ENCODE assay signal across 15 mouse cellular contexts in the genomic region with DNA sequence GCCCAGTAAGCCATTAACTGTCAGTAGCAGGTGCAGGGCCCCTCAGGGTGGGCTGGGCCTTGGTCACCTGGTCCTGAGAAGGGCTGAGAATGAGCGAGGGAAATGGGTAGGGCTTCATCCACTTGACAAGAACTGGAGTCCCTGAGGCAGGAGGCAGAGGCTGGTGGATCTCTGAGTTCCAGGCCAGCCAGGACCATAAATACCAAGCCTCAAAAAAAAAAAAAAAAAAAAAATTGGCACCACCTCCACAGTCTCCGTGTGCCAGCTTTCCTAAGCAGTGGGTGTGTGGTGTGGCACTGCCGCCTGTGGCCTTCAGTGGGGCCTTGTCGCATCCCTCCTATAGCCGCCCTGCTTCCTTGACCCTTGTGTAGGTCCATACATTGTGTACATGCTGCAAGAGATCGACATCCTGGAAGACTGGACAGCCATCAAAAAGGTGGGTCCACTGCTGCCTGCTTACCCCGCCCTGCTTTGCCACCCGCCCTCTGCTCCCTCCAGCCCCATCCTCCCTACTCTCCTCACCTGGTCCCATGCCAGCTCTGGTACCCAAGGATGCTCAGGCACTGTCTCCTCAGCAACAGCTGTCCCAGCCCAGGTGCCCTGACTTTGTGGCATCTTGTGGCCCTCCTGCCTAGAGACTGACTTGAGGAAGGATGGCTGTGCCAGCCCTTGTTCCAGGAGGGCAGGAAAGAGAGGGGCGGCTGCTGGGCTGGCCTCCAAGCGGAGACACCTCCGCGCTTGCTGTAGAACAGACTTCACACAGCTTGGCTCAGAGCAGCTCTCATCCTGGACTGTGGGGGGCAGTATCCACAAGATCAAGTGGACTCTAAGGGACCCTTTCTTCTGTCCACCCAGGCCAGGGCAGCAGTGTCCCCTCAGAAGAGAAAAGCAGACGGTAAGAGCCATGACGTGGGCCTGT. TPM values are rescaled to one million over a fixed set of nuclear protein-coding genes. Genes with fewer than 3 reads are reported as not detected.
DNase-seq lines count a peak whose midpoint lies in the region; ATAC-seq and TF ChIP-seq lines count a peak whose summit lies in the region.
"Had no signal": no experiment of that assay in that cellular context is flagged by ENCODE, and none has a peak within 500 bp of the region (broad histone marks: within the 10 kb centered on the region; RNA-seq: fewer than 3 reads in every experiment).

No protein-coding gene starts in this region.

- no peak overlapping the region for H3K27ac ChIP-seq in ES-Bruce4 (ENCODE audit: insufficient read depth, low read length)
- no peak overlapping the region for H3K27ac ChIP-seq in bone marrow, adult 2 months (ENCODE audit: control insufficient read depth, insufficient read depth, low read depth, low read length, poor library complexity)
- no peak overlapping the region for H3K27ac ChIP-seq in hindbrain, embryonic 12.5 days
- H3K27ac ChIP-seq: limb, embryonic 10.5 days; liver, embryonic 14.5 days; midbrain, embryonic 13.5 days had no signal

- H3K36me3 ChIP-seq in ES-Bruce4 (ENCODE audit: control insufficient read depth, insufficient read depth, low read length, poor library complexity, severe bottlenecking) = no peaks in the 10 kb centered on the region
- H3K36me3 ChIP-seq in hindbrain, embryonic 12.5 days = peaks cover 49% of the 10 kb centered on the region

- intact Hi-C loops in left cerebral cortex, postnatal 14 days (cut with DNase I) = no loop called here

- ATAC-seq in hindbrain, embryonic 12.5 days (ENCODE audit: low FRiP score) = no peak
- ATAC-seq: forebrain, embryonic 15.5 days; midbrain, embryonic 13.5 days had no signal

- DNase-seq in layer of hippocampus, adult 11-12 months (ENCODE audit: low spot score) = peak; percentile 67
- DNase-seq in layer of hippocampus, adult 9-10 months (ENCODE audit: low spot score) = no peak
- peak; percentile 68 to 81 for DNase-seq in left cerebral cortex, postnatal 14 days (ENCODE audit: low spot score in 2 of 2)
- no peak for DNase-seq in urinary bladder, postnatal 10 days (ENCODE audit: low spot score)
- DNase-seq: gastrocnemius, postnatal 14 days; heart, postnatal 4 days; lung, postnatal 14 days had no signal

- H3K27me3 ChIP-seq in ES-Bruce4 (ENCODE audit: control insufficient read depth, insufficient read depth, low read length, poor library complexity, severe bottlenecking) = no peaks in the 10 kb centered on the region
- peaks cover 45% of the 10 kb centered on the region for H3K27me3 ChIP-seq in hindbrain, embryonic 12.5 days

- TF ChIP-seq CTCF in ES-Bruce4 (IDR thresholded peaks at IDR 0.05; ENCODE audit: low read depth, low read length) = peak; percentile 46
- peak; percentile 4; the same call in 1 of the 2 replicates for TF ChIP-seq CTCF in bone marrow, adult 2 months (IDR thresholded peaks at IDR 0.05; ENCODE audit: control insufficient read depth, insufficient read depth, low read length)

- H3K4me2 ChIP-seq in hindbrain, embryonic 12.5 days (replicated peaks) = no peak overlapping the region
- H3K4me2 ChIP-seq: forebrain, embryonic 15.5 days; heart, embryonic 12.5 days; midbrain, embryonic 13.5 days had no signal

- H3K4me1 ChIP-seq in ES-Bruce4 (ENCODE audit: control insufficient read depth, insufficient read depth, low read length) = peaks cover 5% of the 10 kb centered on the region
- H3K4me1 ChIP-seq in bone marrow, adult 2 months (ENCODE audit: control insufficient read depth, insufficient read depth, low read length) = no peaks in the 10 kb centered on the region
- H3K4me1 ChIP-seq in hindbrain, embryonic 12.5 days = peaks cover 25% of the 10 kb centered on the region

- no peak for TF ChIP-seq EP300 in ES-Bruce4 (IDR thresholded peaks at IDR 0.05; ENCODE audit: insufficient read depth, low read depth, low read length)

- no peaks in the 10 kb centered on the region for H3K9me3 ChIP-seq in ES-Bruce4 (replicated peaks; ENCODE audit: control insufficient read depth, insufficient read depth, low read length, poor library complexity, severe bottlenecking)
- no peaks in the 10 kb centered on the region for H3K9me3 ChIP-seq in hindbrain, embryonic 12.5 days (replicated peaks)
- H3K9me3 ChIP-seq: forebrain, embryonic 15.5 days; heart, embryonic 12.5 days; limb, embryonic 10.5 days; midbrain, embryonic 13.5 days had no signal

- 86% methylated on average over 14 of the region's 14 CpGs for WGBS in bone marrow, adult 2 months
- WGBS in hindbrain, embryonic 12.5 days = 85% methylated on average over 14 of the region's 14 CpGs

- no peak overlapping the region for H3K4me3 ChIP-seq in ES-Bruce4 (ENCODE audit: low read depth, low read length)
- no peak overlapping the region for H3K4me3 ChIP-seq in bone marrow, adult 2 months (replicated peaks; ENCODE audit: control insufficient read depth, low read depth, low read length)
- no peak overlapping the region for H3K4me3 ChIP-seq in hindbrain, embryonic 12.5 days
- H3K4me3 ChIP-seq: forebrain, embryonic 15.5 days; heart, embryonic 12.5 days; limb, embryonic 10.5 days; midbrain, embryonic 13.5 days had no signal

- H3K9ac ChIP-seq in ES-Bruce4 (ENCODE audit: low read depth, poor library complexity, severe bottlenecking) = no peak overlapping the region
- no peak overlapping the region for H3K9ac ChIP-seq in hindbrain, embryonic 12.5 days
- H3K9ac ChIP-seq: forebrain, embryonic 15.5 days; heart, embryonic 12.5 days; liver, embryonic 14.5 days had no signal

- TF ChIP-seq POLR2A in ES-Bruce4 (IDR thresholded peaks at IDR 0.05; ENCODE audit: insufficient read depth, low read length) = no peak
- TF ChIP-seq POLR2A in bone marrow, adult 2 months (IDR thresholded peaks at IDR 0.05; ENCODE audit: borderline replicate concordance, control insufficient read depth, low read depth, low read length) = no peak

RNA-seq across cellular contexts. Expression of gene Rin1, which starts 1.9 kb away (rescaled TPM):
- polyA plus RNA-seq in ES-Bruce4 (2011; ENCODE audit: insufficient read depth, insufficient read length, low read depth, missing spikeins) = 19.2 and 22.7 TPM in 2 replicates
- polyA plus RNA-seq in bone marrow, adult 2 months (2011; ENCODE audit: insufficient read depth, insufficient read length, low replicate concordance, missing spikeins) = 0.68 and 3.6 TPM in 2 replicates
- 10 to 100 TPM; 59.6 to 66.7 TPM for total RNA-seq in left cerebral cortex, postnatal 14 days (2021)
- polyA plus RNA-seq in hindbrain, embryonic 12.5 days (2016; fragmentation: Nextera tagmentation; extraction: Ambion mirVana) = 1.4 and 1.6 TPM in 2 replicates

RNA-seq across cellular contexts. Expression of gene Brms1, which starts 7.2 kb away (rescaled TPM):
- polyA plus RNA-seq in ES-Bruce4 (2011; ENCODE audit: insufficient read depth, insufficient read length, low read depth, missing spikeins) = 22.3 and 24.0 TPM in 2 replicates
- polyA plus RNA-seq in bone marrow, adult 2 months (2011; ENCODE audit: insufficient read depth, insufficient read length, low replicate concordance, missing spikeins) = 40.6 and 68.0 TPM in 2 replicates
- 10 to 100 TPM; 14.7 to 15.1 TPM for total RNA-seq in left cerebral cortex, postnatal 14 days (2021)
- polyA plus RNA-seq in hindbrain, embryonic 12.5 days (2016; fragmentation: Nextera tagmentation; extraction: Ambion mirVana) = 56.9 and 61.2 TPM in 2 replicates

RNA-seq across cellular contexts. Expression of gene AC124502.3, which starts 9.7 kb away (rescaled TPM):
- not detected in 2 replicates for polyA plus RNA-seq in ES-Bruce4 (2011; ENCODE audit: insufficient read depth, insufficient read length, low read depth, missing spikeins)
- polyA plus RNA-seq in bone marrow, adult 2 months (2011; ENCODE audit: insufficient read depth, insufficient read length, low replicate concordance, missing spikeins) = not detected in 2 replicates
- total RNA-seq in left cerebral cortex, postnatal 14 days (2021) = 1 to 10 TPM; 4.8 to 6.2 TPM
- 2.5 and 4.0 TPM in 2 replicates for polyA plus RNA-seq in hindbrain, embryonic 12.5 days (2016; fragmentation: Nextera tagmentation; extraction: Ambion mirVana)

RNA-seq across cellular contexts. Expression of gene B4gat1, which starts 9.8 kb away (rescaled TPM):
- 8.9 and 10.9 TPM in 2 replicates for polyA plus RNA-seq in ES-Bruce4 (2011; ENCODE audit: insufficient read depth, insufficient read length, low read depth, missing spikeins)
- 5.9 and 8.3 TPM in 2 replicates for polyA plus RNA-seq in bone marrow, adult 2 months (2011; ENCODE audit: insufficient read depth, insufficient read length, low replicate concordance, missing spikeins)
- 100 to 1,000 TPM; 148 to 151 TPM for total RNA-seq in left cerebral cortex, postnatal 14 days (2021)
- 43.8 and 48.7 TPM in 2 replicates for polyA plus RNA-seq in hindbrain, embryonic 12.5 days (2016; fragmentation: Nextera tagmentation; extraction: Ambion mirVana)

RNA-seq across cellular contexts. Expression of gene Cd248, which starts 19.5 kb away (rescaled TPM):
- polyA plus RNA-seq in ES-Bruce4 (2011; ENCODE audit: insufficient read depth, insufficient read length, low read depth, missing spikeins) = 3.1 and 3.7 TPM in 2 replicates
- 0.50 and 1.9 TPM in 2 replicates for polyA plus RNA-seq in bone marrow, adult 2 months (2011; ENCODE audit: insufficient read depth, insufficient read length, low replicate concordance, missing spikeins)
- 1 to 10 TPM; 9.0 to 9.4 TPM for total RNA-seq in left cerebral cortex, postnatal 14 days (2021)
- 32.0 and 41.9 TPM in 2 replicates for polyA plus RNA-seq in hindbrain, embryonic 12.5 days (2016; fragmentation: Nextera tagmentation; extraction: Ambion mirVana)

Comparison
In these comparisons a context has a peak if more than half of its experiments do, and no peak if none do; other contexts are left out.
1. DNase-seq: peak in layer of hippocampus, adult 11-12 months (single experiment) and left cerebral cortex, postnatal 14 days (2 of 2); none in layer of hippocampus, adult 9-10 months (single experiment) and urinary bladder, postnatal 10 days (single experiment).